Mouse (Mus musculus) urinary bladder, postnatal 4 days (tissue): ENCODE measurements at regions not wholly inside any gene's neighbourhood (a gene's known extent, or its start where the extent isn't known, plus 50 kb on each side); places are given as distances from the start of the nearest gene placed in this dataset.
A peak's percentile ranks its signal among the peaks of the same experiment; 100 is the strongest.

Experiments used
- DNase-seq, 2 experiments: peaks; one replicate each; pipeline ENCODE4 v3.0.0; 2021 to 2022; ENCODE audit warnings: low spot score in 2 of 2

- DNase-seq = no peak
Observed at GRCm38 (mm10) chr3:38257076-38257842, 227.4 kb downstream of the Ankrd50 start.

DNA sequence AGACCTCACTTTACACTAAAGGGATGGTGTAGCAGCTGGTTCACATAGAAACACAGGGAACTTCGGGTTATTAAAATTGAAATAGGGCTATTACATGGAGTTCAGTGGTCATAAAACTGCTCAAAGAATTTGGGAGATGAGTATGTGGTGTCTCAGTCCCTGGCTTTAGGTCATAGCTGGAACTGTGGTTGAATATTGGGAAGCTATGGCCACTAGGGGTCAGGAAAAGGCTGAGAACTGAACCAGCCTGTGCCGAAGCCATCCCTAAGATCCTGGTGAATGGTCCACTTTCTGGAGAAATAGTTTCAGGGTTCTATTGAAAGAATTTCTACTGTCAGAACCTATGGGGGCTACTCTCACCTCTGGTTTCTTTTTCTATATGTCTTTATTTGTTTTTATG lies 229.0 kb downstream of the Ankrd50 start:
- DNase-seq = no peak

- DNase-seq = peak; percentile 77
Observed at GRCm38 (mm10) chr3:38254896-38255295, 229.7 kb downstream of the Ankrd50 start.

DNA sequence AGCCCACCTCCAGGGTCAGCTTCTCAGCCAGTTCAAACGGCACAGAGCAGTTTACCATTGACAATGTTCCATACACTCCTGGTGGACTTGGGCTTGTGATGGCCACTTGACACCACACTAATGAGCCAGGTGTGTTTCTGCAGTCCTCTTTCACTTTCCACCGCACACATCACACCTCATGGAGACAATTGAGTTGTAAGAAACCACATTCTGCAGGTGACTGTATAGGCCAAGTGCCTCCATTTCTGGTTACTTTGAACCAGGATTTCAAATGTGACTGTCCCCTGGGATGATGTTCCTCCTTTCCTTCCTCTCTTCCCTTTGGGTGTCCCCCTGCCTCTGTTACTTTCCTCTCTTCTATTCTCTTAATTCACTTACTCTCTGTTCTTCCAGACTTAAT lies 233.1 kb downstream of the Ankrd50 start:
- DNase-seq = no peak

- no peak for DNase-seq
Observed at GRCm38 (mm10) chr3:38250552-38250951, 234.1 kb downstream of the Ankrd50 start.

DNA sequence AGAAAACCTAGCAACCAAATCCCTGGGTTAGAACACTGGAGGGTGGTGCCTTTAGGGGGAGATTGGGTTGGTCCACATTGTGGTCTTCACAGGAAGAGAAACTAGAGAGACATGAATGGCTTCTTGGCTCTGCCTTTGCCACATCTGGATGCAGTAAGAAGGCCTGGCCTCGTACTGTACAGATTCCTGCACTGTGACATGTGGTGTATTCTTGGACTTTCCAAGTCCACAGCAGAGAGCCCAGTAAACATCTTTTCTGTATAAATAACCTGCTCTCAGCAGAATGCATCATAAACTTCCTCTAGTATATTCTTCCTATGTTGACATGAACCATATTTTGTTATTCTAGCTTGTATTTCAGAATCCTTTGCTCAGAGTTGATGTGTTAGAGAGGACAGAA lies 235.7 kb downstream of the Ankrd50 start:
- no peak for DNase-seq

DNA sequence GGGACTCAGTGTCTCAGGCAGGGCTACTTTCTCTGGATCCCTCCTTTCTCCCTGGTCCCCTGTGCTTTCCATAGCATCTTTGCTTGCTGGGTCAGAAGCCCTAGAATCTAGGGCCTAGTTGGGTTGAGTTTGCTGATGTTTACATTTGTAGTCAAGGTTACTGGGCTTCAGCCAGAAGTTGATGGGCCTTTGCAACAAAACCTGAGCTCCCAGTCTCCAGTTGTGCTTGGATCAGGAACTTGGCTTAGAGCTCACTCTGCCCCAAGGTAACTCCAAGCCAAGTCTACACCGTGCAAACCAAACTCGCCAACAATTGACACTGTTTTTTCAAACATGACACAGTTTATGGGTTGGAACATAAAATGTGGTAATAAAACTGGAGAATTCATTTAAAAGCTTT lies 238.2 kb downstream of the Ankrd50 start:
- DNase-seq = no peak

GRCm38 (mm10) chr3:38243209-38243608 lies 241.4 kb downstream of the Ankrd50 start:
- DNase-seq = peak in 1 of 2 experiments; percentile 6

- no peak for DNase-seq
Observed at GRCm38 (mm10) chr3:38237616-38238015, 247.0 kb downstream of the Ankrd50 start.

DNA sequence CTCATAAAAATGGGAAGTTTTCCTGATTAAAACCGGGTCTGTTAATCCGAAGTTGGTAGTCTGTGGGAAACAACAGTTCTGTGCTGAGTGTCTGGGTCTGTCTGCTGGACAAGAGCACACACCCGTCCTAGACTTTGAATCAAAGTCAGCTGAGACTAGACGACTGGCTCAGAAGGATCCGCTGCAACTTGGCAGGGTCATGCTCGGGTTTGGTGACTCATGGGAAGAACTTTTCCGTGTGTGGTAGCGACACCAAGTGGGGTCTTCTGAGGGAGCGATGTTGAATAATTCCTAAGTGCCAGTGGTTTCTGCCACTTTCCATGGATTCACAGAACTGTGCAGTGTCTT lies 248.9 kb downstream of the Ankrd50 start:
- DNase-seq = no peak

- DNase-seq = no peak
Observed at GRCm38 (mm10) chr3:38235033-38235735, 249.5 kb downstream of the Ankrd50 start.

DNA sequence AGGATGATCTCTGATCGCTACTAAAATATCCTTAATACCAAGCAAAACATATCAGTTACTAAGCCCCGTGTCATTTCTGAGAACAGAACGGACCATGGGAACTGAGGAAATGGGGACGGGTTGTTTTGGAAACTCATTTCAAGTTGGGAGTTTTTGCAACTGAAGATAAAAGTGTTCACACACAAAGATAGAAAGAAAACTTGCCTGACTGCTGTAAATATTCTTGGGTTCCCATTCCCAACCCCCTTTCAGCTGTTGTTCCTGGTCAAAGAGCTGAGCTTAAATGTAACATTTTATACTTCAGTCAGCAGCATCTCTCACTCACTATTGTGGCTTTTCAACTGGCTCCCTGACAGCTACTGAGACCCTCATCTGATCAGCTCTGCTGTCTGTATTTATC lies 250.1 kb downstream of the Ankrd50 start:
- DNase-seq = no peak

- peak in 1 of 2 experiments; percentile 46 for DNase-seq
Observed at GRCm38 (mm10) chr3:38234006-38234405, 250.6 kb downstream of the Ankrd50 start.

DNA sequence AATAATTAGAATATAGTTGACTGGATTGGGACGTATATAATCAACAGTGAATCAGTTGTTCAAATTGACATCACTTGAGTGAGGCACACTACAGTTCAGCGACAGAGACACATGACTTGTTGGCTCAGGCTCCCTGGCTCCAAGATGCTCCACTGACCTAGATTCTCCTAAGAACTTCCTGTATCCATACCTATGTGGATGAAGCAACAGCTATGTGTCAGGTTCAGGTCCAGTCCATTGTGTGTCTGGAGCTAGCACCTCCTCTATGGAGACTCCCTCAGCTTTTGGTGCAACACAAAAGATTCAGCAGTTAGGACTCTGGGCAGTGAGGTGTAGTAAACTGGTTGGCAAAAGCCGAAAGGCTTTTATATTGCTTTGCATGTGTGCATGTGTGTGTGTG lies 251.6 kb downstream of the Ankrd50 start:
- DNase-seq = peak in 1 of 2 experiments; percentile 15

GRCm38 (mm10) chr3:38232111-38233076 lies 252.2 kb downstream of the Ankrd50 start:
- peak; percentile 78 for DNase-seq

GRCm38 (mm10) chr3:38231506-38231905 lies 253.1 kb downstream of the Ankrd50 start:
- DNase-seq = no peak

DNA sequence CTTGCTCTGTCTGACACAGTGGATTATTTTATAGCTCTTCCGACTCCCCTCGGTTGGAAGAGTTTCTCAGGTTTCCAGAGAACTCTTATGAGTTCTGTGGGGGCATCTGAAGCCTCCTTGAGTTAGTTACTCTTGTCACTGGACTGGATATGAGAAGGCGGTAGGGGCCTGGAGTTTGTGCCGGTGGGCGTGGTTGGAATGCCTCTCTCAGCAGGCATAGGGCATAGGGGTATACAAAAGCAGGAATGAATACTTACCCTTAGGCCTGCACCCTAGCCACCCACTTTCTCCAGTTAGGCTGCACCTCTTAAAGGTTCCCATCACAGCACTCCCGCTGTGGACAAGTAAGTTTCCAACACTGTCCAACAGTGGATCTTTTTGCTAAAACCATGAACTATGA lies 253.8 kb downstream of the Ankrd50 start:
- no peak for DNase-seq

- no peak for DNase-seq
Observed at GRCm38 (mm10) chr3:38229686-38230085, 255.0 kb downstream of the Ankrd50 start.

- DNase-seq = no peak
Observed at GRCm38 (mm10) chr3:38229051-38229450, 255.6 kb downstream of the Ankrd50 start.

DNA sequence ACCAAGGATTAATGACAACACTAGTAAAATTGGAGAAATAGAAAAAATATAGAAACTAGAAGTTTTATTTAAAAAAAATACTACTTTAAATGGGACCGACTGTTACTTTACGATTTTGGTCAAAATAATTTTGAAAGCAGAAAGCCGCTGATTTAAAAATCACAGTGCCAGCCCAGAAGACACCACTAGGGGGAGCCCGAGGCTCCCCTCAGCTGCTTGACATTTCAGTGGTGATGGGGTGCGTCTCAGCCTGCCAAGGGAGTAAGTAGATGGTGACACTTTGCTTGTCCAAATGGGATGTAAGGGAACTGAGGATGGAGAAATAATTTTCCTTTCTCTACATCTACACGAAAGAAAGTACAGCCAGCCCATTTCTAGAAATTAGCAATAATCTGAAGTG lies 257.0 kb downstream of the Ankrd50 start:
- peak; percentile 57 to 73 for DNase-seq

DNA sequence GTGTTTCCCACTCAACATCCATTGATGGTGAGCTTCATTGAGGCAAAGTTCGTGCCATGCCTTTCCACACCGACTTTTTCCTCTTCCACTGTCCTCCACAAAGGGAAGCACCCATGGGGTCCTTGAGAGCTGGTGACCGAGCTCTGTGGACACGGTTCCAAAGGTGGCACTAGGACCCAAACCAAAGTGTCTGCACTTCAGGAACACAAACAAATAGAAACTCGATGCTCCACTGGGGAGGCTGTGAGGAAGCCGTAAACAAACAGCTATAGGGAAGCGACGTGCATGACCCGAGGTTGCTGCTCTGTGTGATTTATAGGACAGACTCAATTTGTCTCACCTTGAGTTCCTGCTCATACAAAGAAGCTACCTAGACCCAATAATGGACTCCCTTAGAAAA lies 257.5 kb downstream of the Ankrd50 start:
- no peak for DNase-seq

GRCm38 (mm10) chr3:38226147-38226546 lies 258.5 kb downstream of the Ankrd50 start:
- no peak for DNase-seq
